Mouse (Mus musculus): Measurements from ENCODE around the gene Ppp2r5e.
"Not testable (repeated sequence)": the region's sequence is repeated elsewhere in the genome, so short reads cannot be mapped to it uniquely, and the experiment has no call there.

DNA sequence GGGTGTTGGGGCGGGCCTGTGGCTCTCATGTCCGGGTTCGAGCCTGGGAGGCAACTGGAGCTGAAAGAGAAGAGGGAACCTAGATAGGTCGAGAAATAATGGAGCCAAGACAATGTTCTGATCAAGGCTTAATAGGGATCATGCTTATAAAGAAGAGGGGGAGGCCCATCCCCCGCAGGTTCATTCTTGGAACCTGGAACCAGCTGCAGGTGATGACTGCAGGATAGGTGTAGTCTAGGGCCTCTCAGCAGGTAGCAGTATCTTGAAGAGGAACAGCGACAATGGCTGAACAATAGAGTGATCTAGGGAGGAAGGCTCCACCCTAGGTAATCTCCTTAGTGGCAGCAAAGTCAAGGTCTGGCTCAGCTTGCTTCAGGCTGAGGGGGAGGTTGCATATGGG, 163.6 kb downstream of the Ppp2r5e start:
- not testable (repeated sequence) for TF ChIP-seq POLR2A (IDR thresholded peaks at IDR 0.05; ENCODE audit: control insufficient read depth, extremely low read depth, insufficient read depth, low read length, poor library complexity); CTCF (IDR thresholded peaks at IDR 0.05; ENCODE audit: borderline replicate concordance, control insufficient read depth, extremely low read depth, insufficient read depth, low read length, poor library complexity)

Data from thymus, adult 2 months (tissue).